Mouse (Mus musculus): ENCODE measurements around the gene Eif2ak3. TPM values are rescaled to one million over a fixed set of nuclear protein-coding genes. Genes with fewer than 3 reads are reported as not detected.

Eif2ak3 gene
- polyA plus RNA-seq, 1 experiment from 2014 or later = 10.5 TPM

DNA sequence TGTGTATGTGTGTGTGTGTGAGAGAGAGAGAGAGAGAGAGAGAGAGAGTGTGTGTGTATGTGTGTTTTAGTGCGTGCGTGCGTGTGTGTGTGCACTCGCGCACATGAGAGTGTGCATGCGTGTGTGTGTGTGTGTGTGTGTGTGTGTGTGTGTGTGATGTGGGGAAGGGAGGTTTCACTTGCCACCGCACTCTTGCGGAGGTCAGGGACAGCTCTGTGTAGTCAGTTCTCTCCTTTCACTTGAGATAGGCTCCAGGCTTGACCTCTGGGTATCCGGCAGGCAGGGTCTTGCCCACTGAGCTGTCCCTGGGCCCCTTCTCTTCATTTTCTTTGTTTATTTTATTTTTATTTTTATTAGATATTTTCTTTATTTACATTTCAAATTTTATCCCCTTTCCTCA lies 23.0 kb downstream of the Eif2ak3 start:
- DNase-seq (ENCODE audit: low spot score) = no peak
- Histone ChIP-seq H3K27ac (ENCODE audit: low read depth, low read length) (no peak overlapping the region), H3K9ac (ENCODE audit: low read depth, low read length) (no peak overlapping the region), H3K4me2 (replicated peaks; ENCODE audit: low read depth, low read length) (no peak overlapping the region), H3K4me1 (replicated peaks; ENCODE audit: control insufficient read depth, insufficient read depth, low read length) (no peaks in the 10 kb centered on the region), H3K9me3 (ENCODE audit: control insufficient read depth, low read length) (no peaks in the 10 kb centered on the region), H3K36me3 (ENCODE audit: control insufficient read depth, insufficient read depth, low read length) (no peaks in the 10 kb centered on the region), H3K27me3 (ENCODE audit: control insufficient read depth, insufficient read depth, low read length) (no peaks in the 10 kb centered on the region), H3K4me3 (ENCODE audit: low read depth, low read length) (no peak overlapping the region)
- no peak for ATAC-seq (ENCODE audit: low FRiP score)
- WGBS = 91% methylated on average over 9 of the region's 9 CpGs

DNA sequence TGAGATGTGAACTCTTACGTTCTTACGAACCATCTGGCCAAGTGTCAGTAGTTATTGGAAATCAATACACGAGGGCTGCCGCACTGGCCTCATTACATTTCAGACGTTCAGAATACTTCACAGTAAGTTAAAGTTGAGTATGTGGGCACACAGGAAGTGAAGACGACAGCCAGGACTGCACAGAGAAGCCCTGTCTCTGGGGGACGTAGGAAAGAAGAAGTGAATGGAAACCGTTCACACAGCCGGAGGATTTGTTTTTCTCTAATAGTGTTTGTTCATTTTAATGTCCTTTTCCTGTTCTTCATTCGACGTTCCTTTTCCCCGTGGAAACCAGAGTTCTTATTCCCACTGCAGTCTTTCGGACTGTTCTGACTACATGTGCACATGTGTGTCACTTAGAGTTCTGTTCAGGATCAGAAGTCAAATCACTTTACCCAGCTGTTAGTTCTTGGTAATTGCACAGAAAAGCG lies 27.2 kb downstream of the Eif2ak3 start:
- 76% methylated on average over 14 of the region's 14 CpGs for WGBS
- H3K4me2 ChIP-seq (replicated peaks; ENCODE audit: low read depth, low read length) = no peak overlapping the region

DNA sequence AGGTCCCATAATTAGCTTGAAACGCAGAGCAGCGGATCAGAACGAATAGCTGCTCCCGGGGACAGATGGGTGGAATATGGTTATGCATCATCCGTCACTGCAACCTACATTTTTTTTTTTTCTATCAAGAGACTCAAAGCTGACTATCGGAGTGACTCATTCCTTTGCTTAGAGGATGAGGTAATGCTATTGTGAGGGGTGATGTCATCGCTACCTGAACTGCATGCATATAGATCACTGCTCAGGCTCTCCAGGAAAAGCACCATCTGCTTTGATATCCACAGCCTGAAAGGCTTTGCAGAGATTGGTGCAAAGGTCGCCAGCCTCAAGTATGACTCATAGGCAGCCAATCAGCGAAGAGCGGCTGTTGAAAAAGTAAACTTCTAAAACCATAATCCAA lies 27.8 kb downstream of the Eif2ak3 start:
- Histone ChIP-seq H3K27ac (ENCODE audit: low read depth, low read length) (no peak overlapping the region), H3K9ac (ENCODE audit: low read depth, low read length) (no peak overlapping the region), H3K4me2 (replicated peaks; ENCODE audit: low read depth, low read length) (no peak overlapping the region), H3K4me1 (replicated peaks; ENCODE audit: control insufficient read depth, insufficient read depth, low read length) (no peaks in the 10 kb centered on the region), H3K4me3 (ENCODE audit: low read depth, low read length) (no peak overlapping the region), H3K9me3 (ENCODE audit: control insufficient read depth, low read length) (no peaks in the 10 kb centered on the region), H3K27me3 (ENCODE audit: control insufficient read depth, insufficient read depth, low read length) (no peaks in the 10 kb centered on the region), H3K36me3 (ENCODE audit: control insufficient read depth, insufficient read depth, low read length) (no peaks in the 10 kb centered on the region)
- 78% methylated on average over 10 of the region's 10 CpGs for WGBS
- DNase-seq (ENCODE audit: low spot score) (peak; percentile 27), ATAC-seq (ENCODE audit: low FRiP score) (peak; percentile 76)

More for the DNA sequence above, 27.2 kb downstream of the Eif2ak3 start:
- no peak overlapping the region for H3K4me3 ChIP-seq (ENCODE audit: low read depth, low read length)
- H3K27me3 ChIP-seq (ENCODE audit: control insufficient read depth, insufficient read depth, low read length) = no peaks in the 10 kb centered on the region
- no peak for DNase-seq (ENCODE audit: low spot score)
- H3K4me1 ChIP-seq (replicated peaks; ENCODE audit: control insufficient read depth, insufficient read depth, low read length) = no peaks in the 10 kb centered on the region
- no peak overlapping the region for H3K27ac ChIP-seq (ENCODE audit: low read depth, low read length)
- ATAC-seq (ENCODE audit: low FRiP score) = no peak
- H3K9ac ChIP-seq (ENCODE audit: low read depth, low read length) = no peak overlapping the region
- H3K9me3 ChIP-seq (ENCODE audit: control insufficient read depth, low read length) = no peaks in the 10 kb centered on the region
- no peaks in the 10 kb centered on the region for H3K36me3 ChIP-seq (ENCODE audit: control insufficient read depth, insufficient read depth, low read length)

DNA sequence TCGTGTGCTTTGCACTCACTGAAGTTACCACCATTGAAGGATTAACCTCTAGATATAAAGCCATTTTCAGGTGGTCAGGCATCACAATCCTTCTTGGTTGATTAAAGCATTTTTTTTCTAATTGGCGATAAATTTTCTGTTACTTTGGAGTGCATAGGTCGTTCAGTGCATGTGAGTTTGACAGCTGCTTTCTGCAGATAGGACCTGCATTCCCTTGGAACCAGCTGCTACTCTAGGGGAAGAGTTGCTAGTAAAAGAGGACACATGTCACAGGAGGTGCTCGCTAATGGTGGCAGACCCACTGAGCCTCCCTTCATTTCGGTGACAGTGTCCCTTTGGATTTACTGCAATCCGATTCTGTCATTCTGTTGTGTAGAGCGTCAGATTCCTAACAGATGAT lies 28.3 kb downstream of the Eif2ak3 start:
- no peaks in the 10 kb centered on the region for H3K9me3 ChIP-seq (ENCODE audit: control insufficient read depth, low read length)
- no peak overlapping the region for H3K4me3 ChIP-seq (ENCODE audit: low read depth, low read length)
- H3K27ac ChIP-seq (ENCODE audit: low read depth, low read length) = no peak overlapping the region
- H3K36me3 ChIP-seq (ENCODE audit: control insufficient read depth, insufficient read depth, low read length) = no peaks in the 10 kb centered on the region
- 85% methylated on average over 7 of the region's 7 CpGs for WGBS
- DNase-seq (ENCODE audit: low spot score) (no peak), ATAC-seq (ENCODE audit: low FRiP score) (no peak)
- no peak overlapping the region for H3K9ac ChIP-seq (ENCODE audit: low read depth, low read length)
- no peaks in the 10 kb centered on the region for H3K27me3 ChIP-seq (ENCODE audit: control insufficient read depth, insufficient read depth, low read length)
- H3K4me2 ChIP-seq (replicated peaks; ENCODE audit: low read depth, low read length) = no peak overlapping the region
- no peaks in the 10 kb centered on the region for H3K4me1 ChIP-seq (replicated peaks; ENCODE audit: control insufficient read depth, insufficient read depth, low read length)

DNA sequence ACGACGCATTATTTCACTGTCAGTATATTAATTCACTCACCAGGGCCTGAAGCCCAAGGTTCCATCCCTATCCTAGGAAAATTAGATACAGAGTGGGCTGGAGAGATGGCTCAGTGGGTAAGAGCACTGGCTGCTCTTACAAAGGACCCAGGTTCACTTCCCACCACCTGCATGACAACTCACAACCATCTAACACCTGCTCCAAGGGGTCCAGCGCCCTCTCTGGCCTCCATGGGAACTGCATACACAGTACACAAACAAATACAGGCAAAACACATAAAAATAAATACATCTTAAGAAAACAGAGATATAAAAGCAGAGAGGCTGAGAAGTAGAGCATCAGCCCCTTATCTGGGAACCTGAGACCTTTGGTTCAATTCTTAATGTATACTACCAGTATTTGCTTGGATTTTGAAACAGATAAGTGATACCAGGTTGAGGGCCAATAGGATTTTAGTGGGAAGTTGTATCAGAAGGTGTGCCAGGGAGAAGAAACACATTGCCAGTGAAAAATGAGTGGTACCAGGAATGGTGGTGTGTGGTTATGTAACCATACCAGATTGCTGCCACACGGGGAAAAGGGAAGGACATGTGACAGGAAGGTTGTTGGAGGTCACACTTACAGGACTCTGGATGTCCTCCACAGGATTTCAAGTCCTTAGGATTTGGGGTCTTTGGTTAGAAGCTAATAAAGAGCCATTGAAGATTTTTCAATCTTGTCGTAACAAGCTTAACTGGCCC lies 29.9 kb downstream of the Eif2ak3 start:
- no peak for ATAC-seq (ENCODE audit: low FRiP score)
- no peaks in the 10 kb centered on the region for H3K27me3 ChIP-seq (ENCODE audit: control insufficient read depth, insufficient read depth, low read length)

DNA sequence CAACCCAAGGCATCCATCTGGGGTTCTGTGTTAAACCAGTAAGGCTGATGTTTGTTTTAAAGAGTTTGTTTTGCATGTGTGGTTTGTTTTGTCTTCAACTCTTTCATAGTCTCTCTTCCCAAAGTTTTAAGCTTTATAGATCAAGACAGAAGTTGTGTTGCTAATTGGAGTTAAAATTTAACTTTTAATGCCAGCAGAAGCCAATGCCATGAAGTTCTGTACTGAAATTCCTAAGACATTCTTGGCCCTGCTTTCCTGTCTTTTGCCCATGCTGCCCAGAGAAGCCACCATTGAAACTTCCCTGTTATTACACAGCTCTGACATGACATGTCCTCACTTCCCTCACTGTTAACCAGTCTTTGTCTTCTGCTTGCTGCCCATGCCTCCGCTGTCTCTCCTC lies 30.7 kb downstream of the Eif2ak3 start:
- DNase-seq (ENCODE audit: low spot score) = no peak
- Histone ChIP-seq H3K36me3 (ENCODE audit: control insufficient read depth, insufficient read depth, low read length) (no peaks in the 10 kb centered on the region), H3K4me2 (replicated peaks; ENCODE audit: low read depth, low read length) (no peak overlapping the region), H3K4me1 (replicated peaks; ENCODE audit: control insufficient read depth, insufficient read depth, low read length) (no peaks in the 10 kb centered on the region), H3K27me3 (ENCODE audit: control insufficient read depth, insufficient read depth, low read length) (no peaks in the 10 kb centered on the region), H3K4me3 (ENCODE audit: low read depth, low read length) (no peak overlapping the region), H3K9ac (ENCODE audit: low read depth, low read length) (no peak overlapping the region), H3K9me3 (ENCODE audit: control insufficient read depth, low read length) (no peaks in the 10 kb centered on the region), H3K27ac (ENCODE audit: low read depth, low read length) (no peak overlapping the region)
- WGBS = 95% methylated on average over 1 of the region's 1 CpGs
- ATAC-seq (ENCODE audit: low FRiP score) = no peak

More for the DNA sequence above, 29.9 kb downstream of the Eif2ak3 start:
- Histone ChIP-seq H3K9ac (ENCODE audit: low read depth, low read length) (no peak overlapping the region), H3K4me1 (replicated peaks; ENCODE audit: control insufficient read depth, insufficient read depth, low read length) (no peaks in the 10 kb centered on the region), H3K4me3 (ENCODE audit: low read depth, low read length) (no peak overlapping the region), H3K9me3 (ENCODE audit: control insufficient read depth, low read length) (no peaks in the 10 kb centered on the region), H3K36me3 (ENCODE audit: control insufficient read depth, insufficient read depth, low read length) (no peaks in the 10 kb centered on the region), H3K4me2 (replicated peaks; ENCODE audit: low read depth, low read length) (no peak overlapping the region), H3K27ac (ENCODE audit: low read depth, low read length) (no peak overlapping the region)
- WGBS = 78% methylated on average over 5 of the region's 5 CpGs
- DNase-seq (ENCODE audit: low spot score) = no peak

DNA sequence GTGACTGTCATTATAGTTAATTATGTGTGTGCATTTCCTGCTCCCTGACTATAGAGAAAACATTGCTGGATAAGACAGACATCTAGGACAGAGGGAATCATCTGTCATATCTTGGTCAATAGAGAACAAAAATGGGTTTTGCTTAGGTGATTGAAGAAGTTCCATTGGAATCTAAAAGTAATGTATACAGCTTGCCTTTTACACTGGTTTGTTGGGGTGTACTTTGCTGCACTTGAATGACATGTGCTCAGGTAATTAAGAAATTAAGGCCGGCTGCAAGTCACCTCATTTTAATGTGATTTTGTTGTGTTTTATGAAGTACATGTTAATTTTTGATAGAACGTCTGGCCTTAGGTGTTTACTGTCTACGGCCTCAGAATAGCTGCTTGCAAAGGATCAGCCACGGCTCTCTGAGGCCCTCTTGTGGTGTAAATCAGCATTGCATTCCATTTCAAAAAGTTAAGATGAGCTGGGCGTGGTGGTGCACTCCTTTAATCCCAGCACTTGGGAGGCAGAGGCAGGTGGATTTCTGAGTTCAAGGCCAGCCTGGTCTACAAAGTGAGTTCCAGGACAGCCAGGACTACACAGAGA lies 36.5 kb downstream of the Eif2ak3 start:
- no peaks in the 10 kb centered on the region for H3K4me1 ChIP-seq (replicated peaks; ENCODE audit: control insufficient read depth, insufficient read depth, low read length)
- H3K4me3 ChIP-seq (ENCODE audit: low read depth, low read length) = no peak overlapping the region
- no peak overlapping the region for H3K9ac ChIP-seq (ENCODE audit: low read depth, low read length)
- H3K27me3 ChIP-seq (ENCODE audit: control insufficient read depth, insufficient read depth, low read length) = no peaks in the 10 kb centered on the region
- 21% methylated on average over 5 of the region's 5 CpGs for WGBS
- H3K4me2 ChIP-seq (replicated peaks; ENCODE audit: low read depth, low read length) = no peak overlapping the region
- no peaks in the 10 kb centered on the region for H3K9me3 ChIP-seq (ENCODE audit: control insufficient read depth, low read length)
- no peak overlapping the region for H3K27ac ChIP-seq (ENCODE audit: low read depth, low read length)
- no peaks in the 10 kb centered on the region for H3K36me3 ChIP-seq (ENCODE audit: control insufficient read depth, insufficient read depth, low read length)
- DNase-seq (ENCODE audit: low spot score) (peak; percentile 87), ATAC-seq (ENCODE audit: low FRiP score) (0 out of 2 replicates have a peak, but pooled peaks have one; percentile 45)

DNA sequence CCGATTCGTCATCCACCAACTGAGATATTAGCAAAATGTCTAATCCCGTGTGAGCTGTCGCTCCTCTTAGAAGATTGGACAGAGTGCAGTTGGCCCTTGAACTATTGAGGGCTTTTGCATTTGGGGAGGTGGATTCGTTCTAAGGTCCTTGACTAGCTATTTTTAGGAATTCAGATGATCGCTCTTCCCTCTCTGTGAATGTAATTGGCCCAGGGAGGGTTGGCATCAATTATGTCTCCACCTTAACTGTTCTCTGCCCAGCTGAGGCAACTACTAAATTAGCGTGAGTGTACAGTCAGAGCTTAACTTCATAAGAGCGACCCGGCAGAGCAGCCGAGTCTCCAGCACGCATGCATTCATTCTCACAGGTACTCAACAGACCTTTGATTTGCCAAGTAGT lies 43.7 kb downstream of the Eif2ak3 start:
- Histone ChIP-seq H3K4me2 (replicated peaks; ENCODE audit: low read depth, low read length) (no peak overlapping the region), H3K4me1 (replicated peaks; ENCODE audit: control insufficient read depth, insufficient read depth, low read length) (no peaks in the 10 kb centered on the region), H3K9ac (ENCODE audit: low read depth, low read length) (no peak overlapping the region), H3K36me3 (ENCODE audit: control insufficient read depth, insufficient read depth, low read length) (no peaks in the 10 kb centered on the region), H3K27me3 (ENCODE audit: control insufficient read depth, insufficient read depth, low read length) (no peaks in the 10 kb centered on the region), H3K9me3 (ENCODE audit: control insufficient read depth, low read length) (no peaks in the 10 kb centered on the region), H3K27ac (ENCODE audit: low read depth, low read length) (no peak overlapping the region), H3K4me3 (ENCODE audit: low read depth, low read length) (no peak overlapping the region)
- WGBS = 93% methylated on average over 11 of the region's 11 CpGs
- no peak for ATAC-seq (ENCODE audit: low FRiP score)
- no peak for DNase-seq (ENCODE audit: low spot score)

DNA sequence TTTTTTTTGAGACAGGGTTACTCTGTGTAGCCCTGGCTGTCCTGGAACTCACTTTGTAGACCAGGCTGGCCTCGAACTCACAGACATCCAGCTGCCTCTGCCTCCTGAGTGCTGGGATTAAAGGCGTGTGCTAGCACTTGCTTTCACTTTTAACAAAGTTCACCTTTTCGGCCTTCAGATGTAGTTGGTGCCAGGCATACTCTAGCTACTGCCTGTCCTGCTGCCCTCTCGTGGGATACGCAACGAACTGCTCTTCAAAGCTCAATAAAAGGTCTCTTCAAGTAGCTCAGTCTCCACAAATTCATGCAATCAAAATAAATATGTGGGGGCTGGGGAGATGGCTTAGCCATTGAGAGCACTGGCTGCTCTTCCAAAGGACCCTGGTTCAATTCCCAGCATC lies 53.9 kb downstream of the Eif2ak3 start:
- no peak for DNase-seq (ENCODE audit: low spot score)
- H3K27me3 ChIP-seq (ENCODE audit: control insufficient read depth, insufficient read depth, low read length) = no peaks in the 10 kb centered on the region
- ATAC-seq (ENCODE audit: low FRiP score) = no peak
- no peak overlapping the region for H3K9ac ChIP-seq (ENCODE audit: low read depth, low read length)
- no peaks in the 10 kb centered on the region for H3K36me3 ChIP-seq (ENCODE audit: control insufficient read depth, insufficient read depth, low read length)
- H3K4me1 ChIP-seq (replicated peaks; ENCODE audit: control insufficient read depth, insufficient read depth, low read length) = no peaks in the 10 kb centered on the region
- no peak overlapping the region for H3K4me3 ChIP-seq (ENCODE audit: low read depth, low read length)
- WGBS = 82% methylated on average over 6 of the region's 6 CpGs
- no peak overlapping the region for H3K27ac ChIP-seq (ENCODE audit: low read depth, low read length)
- H3K4me2 ChIP-seq (replicated peaks; ENCODE audit: low read depth, low read length) = no peak overlapping the region
- no peaks in the 10 kb centered on the region for H3K9me3 ChIP-seq (ENCODE audit: control insufficient read depth, low read length)
